Mouse (Mus musculus): Measurements from ENCODE around the gene Tdgf1. TPM values are rescaled to one million over a fixed set of nuclear protein-coding genes. Genes with fewer than 3 reads are reported as not detected.

The Tdgf1 gene
- total and polyA plus RNA-seq, 3 experiments: not detected

- H3K9me3 ChIP-seq (replicated peaks; ENCODE audit: low read length): peaks cover 2% of the 10 kb centered on the region
- in situ Hi-C loops (cut with MboI; ENCODE audit: low pct_ligation_motif_present, low pct_unique_long_range_greater_than_20kb, low sequenced_read_pairs): no loop called here
- H3K27me3 ChIP-seq (replicated peaks): no peaks in the 10 kb centered on the region
- H3K9ac ChIP-seq (ENCODE audit: insufficient read depth, low read depth): no peak overlapping the region
- no peaks in the 10 kb centered on the region for H3K36me3 ChIP-seq (replicated peaks in 1 of 2; ENCODE audit: control insufficient read depth in 1 of 2, insufficient read depth in 1 of 2, low read length in 1 of 2)
- no peaks in the 10 kb centered on the region for H3K79me2 ChIP-seq (replicated peaks; ENCODE audit: control insufficient read depth, extremely low read depth, insufficient read depth, poor library complexity, severe bottlenecking)
- no peak overlapping the region for H3K4me3 ChIP-seq (replicated peaks in 1 of 3; ENCODE audit: low read depth in 2 of 3, low read length in 2 of 3, poor library complexity in 1 of 3)
- no peak for DNase-seq (ENCODE audit: extremely low read depth)
- H3K4me1 ChIP-seq (ENCODE audit: control insufficient read depth in 1 of 2, insufficient read depth in 2 of 2): no peaks in the 10 kb centered on the region
- H3K27ac ChIP-seq (ENCODE audit: insufficient read depth, low read depth): no peak overlapping the region
- no peak overlapping the region for H3K4me2 ChIP-seq (ENCODE audit: insufficient read depth, low read depth, poor library complexity, severe bottlenecking)
- TF ChIP-seq PAX5 (IDR thresholded peaks at IDR 0.05; ENCODE audit: low read length): no peak
- dilution Hi-C loops (cut with MboI; ENCODE audit: extremely low pct_ligation_motif_present, extremely low pct_unique_long_range_greater_than_20kb, low sequenced_read_pairs): no loop called here
Observed at GRCm38 (mm10) chr9:110951866-110952265, 5.9 kb upstream of the Tdgf1 start.

- H3K4me3 ChIP-seq (replicated peaks in 1 of 3; ENCODE audit: low read depth in 2 of 3, low read length in 2 of 3, poor library complexity in 1 of 3): no peak within 1 kb of the TSS
- no peak for DNase-seq (ENCODE audit: extremely low read depth)
- dilution Hi-C loops (cut with MboI; ENCODE audit: extremely low pct_ligation_motif_present, extremely low pct_unique_long_range_greater_than_20kb, low sequenced_read_pairs): no loop called here
- in situ Hi-C loops (cut with MboI; ENCODE audit: low pct_ligation_motif_present, low pct_unique_long_range_greater_than_20kb, low sequenced_read_pairs): no loop called here
- no peaks in the 10 kb centered on the region for H3K27me3 ChIP-seq (replicated peaks)
- peaks cover 2% of the 10 kb centered on the region for H3K9me3 ChIP-seq (replicated peaks; ENCODE audit: low read length)
- H3K4me2 ChIP-seq (ENCODE audit: insufficient read depth, low read depth, poor library complexity, severe bottlenecking): no peak within 1 kb of the TSS
- no peak within 1 kb of the TSS for H3K27ac ChIP-seq (ENCODE audit: insufficient read depth, low read depth)
- H3K36me3 ChIP-seq (replicated peaks in 1 of 2; ENCODE audit: control insufficient read depth in 1 of 2, insufficient read depth in 1 of 2, low read length in 1 of 2): no peaks in the 10 kb centered on the region
- H3K79me2 ChIP-seq (replicated peaks; ENCODE audit: control insufficient read depth, extremely low read depth, insufficient read depth, poor library complexity, severe bottlenecking): no peaks in the 10 kb centered on the region
- no peak within 1 kb of the TSS for H3K9ac ChIP-seq (ENCODE audit: insufficient read depth, low read depth)
- TF ChIP-seq CHD2 (IDR thresholded peaks at IDR 0.05; ENCODE audit: low read length) (no peak), MXI1 (IDR thresholded peaks at IDR 0.05; ENCODE audit: low read depth, low read length) (no peak), USF1 (IDR thresholded peaks at IDR 0.05; ENCODE audit: low read depth, low read length) (no peak), SMC3 (IDR thresholded peaks at IDR 0.05; ENCODE audit: low read depth, low read length) (no peak), EP300 (IDR thresholded peaks at IDR 0.05; ENCODE audit: low read length) (no peak), NELFE (IDR thresholded peaks at IDR 0.05; ENCODE audit: low read depth, low read length) (no peak), MYC (IDR thresholded peaks at IDR 0.05; ENCODE audit: low read depth, low read length) (no peak), POLR2A (IDR thresholded peaks at IDR 0.05; ENCODE audit: low read depth, low read length) (no peak), TBP (conservative IDR thresholded peaks at IDR 0.05; ENCODE audit: low read depth, low read length) (no peak), MAX (IDR thresholded peaks at IDR 0.05; ENCODE audit: low read length) (no peak), NRF1 (IDR thresholded peaks at IDR 0.05; ENCODE audit: low read depth, low read length) (no peak)
- no peaks in the 10 kb centered on the region for H3K4me1 ChIP-seq (ENCODE audit: control insufficient read depth in 1 of 2, insufficient read depth in 2 of 2)
Observed at GRCm38 (mm10) chr9:110951397-110951796, 5.4 kb upstream of the Tdgf1 start, which contains the start of gene Lrrc2. TSS of gene Lrrc2 (plus strand) at chr9:110951545.

- dilution Hi-C loops (cut with MboI; ENCODE audit: extremely low pct_ligation_motif_present, extremely low pct_unique_long_range_greater_than_20kb, low sequenced_read_pairs): no loop called here
- in situ Hi-C loops (cut with MboI; ENCODE audit: low pct_ligation_motif_present, low pct_unique_long_range_greater_than_20kb, low sequenced_read_pairs): no loop called here
- TF ChIP-seq RCOR1 (conservative IDR thresholded peaks at IDR 0.05; ENCODE audit: low read depth, low read length) (no peak), USF2 (conservative IDR thresholded peaks at IDR 0.05; ENCODE audit: low read depth, low read length) (no peak), ELF1 (IDR thresholded peaks at IDR 0.05; ENCODE audit: low read depth, low read length) (no peak), KAT2A (IDR thresholded peaks at IDR 0.05; ENCODE audit: insufficient replicate concordance, low read length) (no peak), POLR2A (IDR thresholded peaks at IDR 0.05; ENCODE audit: low read depth, low read length) (no peak), NRF1 (IDR thresholded peaks at IDR 0.05; ENCODE audit: low read depth, low read length) (no peak), ZC3H11A (IDR thresholded peaks at IDR 0.05; ENCODE audit: low read depth, low read length) (no peak), MAX (IDR thresholded peaks at IDR 0.05; ENCODE audit: low read length) (no peak)
- no peak overlapping the region for H3K4me3 ChIP-seq (replicated peaks in 1 of 3; ENCODE audit: low read depth in 2 of 3, low read length in 2 of 3, poor library complexity in 1 of 3)
- no peaks in the 10 kb centered on the region for H3K27me3 ChIP-seq (replicated peaks)
- no peak overlapping the region for H3K27ac ChIP-seq (ENCODE audit: insufficient read depth, low read depth)
- no peak overlapping the region for H3K4me2 ChIP-seq (ENCODE audit: insufficient read depth, low read depth, poor library complexity, severe bottlenecking)
- peaks cover 2% of the 10 kb centered on the region for H3K9me3 ChIP-seq (replicated peaks; ENCODE audit: low read length)
- DNase-seq (ENCODE audit: extremely low read depth): no peak
- no peak overlapping the region for H3K9ac ChIP-seq (ENCODE audit: insufficient read depth, low read depth)
- no peaks in the 10 kb centered on the region for H3K79me2 ChIP-seq (replicated peaks; ENCODE audit: control insufficient read depth, extremely low read depth, insufficient read depth, poor library complexity, severe bottlenecking)
- H3K4me1 ChIP-seq (ENCODE audit: control insufficient read depth in 1 of 2, insufficient read depth in 2 of 2): no peaks in the 10 kb centered on the region
- H3K36me3 ChIP-seq (replicated peaks in 1 of 2; ENCODE audit: control insufficient read depth in 1 of 2, insufficient read depth in 1 of 2, low read length in 1 of 2): no peaks in the 10 kb centered on the region
Observed at GRCm38 (mm10) chr9:110950109-110950508, 4.2 kb upstream of the Tdgf1 start.

All from CH12.LX (cell line).